8 mouse cellular contexts compared by ENCODE assay signal in genomic region chr17:46031621-46032211, GRCm38 (mm10). TPM values are rescaled to one million over a fixed set of nuclear protein-coding genes. Genes with fewer than 3 reads are reported as not detected.
A peak's percentile ranks its signal among the peaks of the same experiment; 100 is the strongest.
DNase-seq lines count a peak whose midpoint lies in the region; ATAC-seq and TF ChIP-seq lines count a peak whose summit lies in the region.

No protein-coding gene starts in this region.

- peaks cover 2% of the 10 kb centered on the region; the same call in 1 of the 2 replicates for H3K36me3 ChIP-seq in liver, adult 2 months (ENCODE audit: control insufficient read depth, insufficient read depth, low read length)
- no peaks in the 10 kb centered on the region for H3K36me3 ChIP-seq in midbrain, postnatal 0 days (ENCODE audit: insufficient read depth, low read length)
- no peaks in the 10 kb centered on the region for H3K36me3 ChIP-seq in stomach, postnatal 0 days (ENCODE audit: control insufficient read depth, insufficient read depth, low read length)

- no peaks in the 10 kb centered on the region for H3K27me3 ChIP-seq in liver, adult 2 months (ENCODE audit: control insufficient read depth, insufficient read depth, low read length)
- H3K27me3 ChIP-seq in midbrain, postnatal 0 days (ENCODE audit: insufficient read depth, low read length) = no peaks in the 10 kb centered on the region
- H3K27me3 ChIP-seq in stomach, postnatal 0 days (ENCODE audit: control insufficient read depth, insufficient read depth, low read length) = no peaks in the 10 kb centered on the region

- peaks cover 31% of the 10 kb centered on the region; the same call in 1 of the 2 replicates for H3K79me2 ChIP-seq in liver, adult 2 months (ENCODE audit: control insufficient read depth, insufficient read depth, low read length)

- peak; percentile 55 for DNase-seq in cerebellum, adult 11 months
- peak; percentile 79 for DNase-seq in embryo, embryonic 9.5 days (ENCODE audit: extremely low spot score)
- peak; percentile 52 for DNase-seq in heart, adult 8-10 months (ENCODE audit: low spot score)
- DNase-seq in kidney, adult 9 months = peak; percentile 76
- peak; percentile 81 for DNase-seq in liver, adult 2 months (ENCODE audit: extremely low read depth, low read depth, low spot score)
- peak; percentile 53 for DNase-seq in midbrain, postnatal 0 days (ENCODE audit: low spot score)
- DNase-seq in stomach, postnatal 0 days (ENCODE audit: low spot score) = peak; percentile 77

- H3K9me3 ChIP-seq in midbrain, postnatal 0 days (ENCODE audit: low read length) = no peaks in the 10 kb centered on the region
- no peaks in the 10 kb centered on the region for H3K9me3 ChIP-seq in stomach, postnatal 0 days (ENCODE audit: control insufficient read depth, low read length)

- H3K4me2 ChIP-seq in midbrain, postnatal 0 days (ENCODE audit: low read depth, low read length, poor library complexity, severe bottlenecking) = peak overlapping the region; percentile 92
- peak overlapping the region; percentile 84 for H3K4me2 ChIP-seq in stomach, postnatal 0 days (replicated peaks; ENCODE audit: low read depth)

- peaks cover 7% of the 10 kb centered on the region for H3K4me1 ChIP-seq in liver, adult 2 months (ENCODE audit: control insufficient read depth, insufficient read depth, low read length)
- peaks cover 32% of the 10 kb centered on the region for H3K4me1 ChIP-seq in midbrain, postnatal 0 days (ENCODE audit: insufficient read depth, low read length)
- H3K4me1 ChIP-seq in stomach, postnatal 0 days (replicated peaks; ENCODE audit: control insufficient read depth, insufficient read depth) = peaks cover 17% of the 10 kb centered on the region; the same call in 1 of the 2 replicates

- no peak for ATAC-seq in cerebellum, adult (ENCODE audit: insufficient number of reproducible peaks, low FRiP score, low TSS enrichment)
- no peak for ATAC-seq in midbrain, postnatal 0 days (ENCODE audit: low FRiP score)
- ATAC-seq in stomach, postnatal 0 days (ENCODE audit: low FRiP score, low TSS enrichment) = no peak

- no peak for TF ChIP-seq CTCF in liver, adult 2 months (IDR thresholded peaks at IDR 0.05; ENCODE audit: low read depth, low read length)
- no peak for TF ChIP-seq CTCF in midbrain, postnatal 0 days (IDR thresholded peaks at IDR 0.05)
- TF ChIP-seq CTCF in stomach, postnatal 0 days (IDR thresholded peaks at IDR 0.05; ENCODE audit: low read depth) = no peak

- H3K4me3 ChIP-seq in liver, adult 2 months (ENCODE audit: insufficient read depth, low read depth, low read length) = peak overlapping the region; percentile 99
- H3K4me3 ChIP-seq in midbrain, postnatal 0 days (ENCODE audit: low read depth, low read length) = peak overlapping the region; percentile 82
- H3K4me3 ChIP-seq in stomach, postnatal 0 days (ENCODE audit: low read depth, low read length) = peak overlapping the region; percentile 90

- H3K27ac ChIP-seq in liver, adult 2 months (replicated peaks; ENCODE audit: insufficient read depth, low read depth, low read length) = peak overlapping the region; percentile 99
- peak overlapping the region; percentile 75 for H3K27ac ChIP-seq in midbrain, postnatal 0 days (ENCODE audit: low read depth, low read length)
- H3K27ac ChIP-seq in stomach, postnatal 0 days (replicated peaks) = peak overlapping the region; percentile 96

- H3K9ac ChIP-seq in liver, adult 2 months (ENCODE audit: low read depth, low read length) = peak overlapping the region; percentile 98
- peak overlapping the region; percentile 71 for H3K9ac ChIP-seq in midbrain, postnatal 0 days (replicated peaks; ENCODE audit: low read length, poor library complexity, severe bottlenecking)
- peak overlapping the region; percentile 93 for H3K9ac ChIP-seq in stomach, postnatal 0 days (ENCODE audit: low read length)

- 2% methylated on average over 50 of the region's 50 CpGs for WGBS in liver, adult 2 months
- WGBS in midbrain, postnatal 0 days = under 1% methylated on average over 48 of the region's 50 CpGs
- WGBS in stomach, postnatal 0 days = under 1% methylated on average over 49 of the region's 50 CpGs

- peak; percentile 73; the same call in 1 of the 2 replicates for TF ChIP-seq POLR2A in liver, adult 2 months (IDR thresholded peaks at IDR 0.05; ENCODE audit: extremely low read depth, insufficient read depth, low read length)

- TF ChIP-seq EP300 in stomach, postnatal 0 days (optimal IDR thresholded peaks at IDR 0.05) = no peak

RNA-seq across cellular contexts. Expression of gene Vegfa, which starts 0.5 kb away (rescaled TPM):
- total RNA-seq in heart, adult 8-10 months (2022) = 100 to 1,000 TPM; 195 to 267 (median 235) TPM
- 120 TPM in 2 replicates for total RNA-seq in liver, adult 2 months (2014; rRNA removed)
- polyA plus RNA-seq in liver, adult 2 months (2012; rRNA removed) = 188 and 288 TPM in 2 replicates
- total RNA-seq in midbrain, postnatal 0 days (2014; rRNA removed) = 78.6 and 105 TPM in 2 replicates
- 2.3 and 3.0 TPM in 2 replicates for polyA plus RNA-seq in midbrain, postnatal 0 days (2015; fragmentation: Nextera tagmentation; extraction: Ambion mirVana)
- polyA plus RNA-seq in stomach, postnatal 0 days (2015; fragmentation: Nextera tagmentation; extraction: Ambion mirVana) = 2.4 and 3.1 TPM in 2 replicates
